Mouse (Mus musculus): ENCODE measurements around the gene Tsc22d1.

The Tsc22d1 gene

GRCm38 (mm10) chr14:76442160-76442559 is 27.4 kb downstream of the Tsc22d1 start:
- DNase-seq (ENCODE audit: low read depth, low spot score), result no peak

DNA sequence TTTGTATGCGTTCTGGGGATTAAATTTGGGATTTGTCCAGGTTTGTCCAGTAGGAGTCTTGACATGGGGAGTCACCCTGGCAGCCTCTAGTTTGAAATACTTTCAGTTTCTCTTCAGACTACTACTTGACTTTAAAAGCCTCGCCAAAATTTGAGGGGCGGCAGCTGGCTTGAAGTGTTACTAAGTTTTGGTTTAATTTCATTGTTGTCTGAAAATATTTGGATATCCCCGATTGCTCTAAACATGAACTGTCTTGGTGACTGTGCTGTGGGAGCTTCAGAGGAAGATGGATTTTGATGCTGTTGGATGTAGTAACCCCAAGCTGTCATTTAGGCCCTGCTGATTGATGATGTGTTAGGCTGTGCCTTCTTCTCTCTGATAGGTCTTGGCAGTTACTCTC is 34.2 kb downstream of the Tsc22d1 start:
- DNase-seq (ENCODE audit: low read depth, low spot score), result no peak

GRCm38 (mm10) chr14:76451011-76451410 is 36.2 kb downstream of the Tsc22d1 start:
- DNase-seq (ENCODE audit: low read depth, low spot score), result no peak

DNA sequence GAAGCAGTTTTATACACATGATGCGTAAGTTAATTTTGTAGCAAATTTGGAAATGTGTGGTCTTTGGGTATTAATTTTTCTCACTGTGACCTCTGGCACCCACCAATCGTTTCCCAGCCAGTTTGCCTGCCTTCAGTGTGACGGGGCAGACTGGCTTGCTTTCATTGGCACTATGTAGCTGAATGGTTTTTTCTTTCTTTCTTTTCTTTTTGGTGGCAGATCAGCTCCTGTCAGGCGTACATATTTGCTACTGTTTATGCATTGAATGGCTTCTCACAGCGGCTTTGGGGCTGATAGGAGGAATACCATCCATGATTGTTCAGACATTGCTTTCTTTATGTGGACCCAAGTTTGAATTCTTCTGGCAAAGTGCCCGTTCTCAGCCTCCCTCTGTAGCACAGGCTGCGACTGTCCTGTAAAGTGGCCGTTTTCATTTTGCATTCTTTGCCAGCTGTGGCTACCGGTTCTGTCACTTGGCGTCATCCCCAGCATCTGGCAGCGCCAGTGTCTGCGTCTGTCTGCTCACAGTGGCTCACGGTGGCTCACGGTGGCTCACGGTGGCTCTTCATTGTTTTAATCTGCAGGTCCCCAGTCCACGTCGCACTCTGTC is 38.1 kb downstream of the Tsc22d1 start:
- no peak for DNase-seq (ENCODE audit: low read depth, low spot score)

GRCm38 (mm10) chr14:76454673-76455072 is 39.9 kb downstream of the Tsc22d1 start:
- peak; percentile 12 for DNase-seq (ENCODE audit: low read depth, low spot score)

DNA sequence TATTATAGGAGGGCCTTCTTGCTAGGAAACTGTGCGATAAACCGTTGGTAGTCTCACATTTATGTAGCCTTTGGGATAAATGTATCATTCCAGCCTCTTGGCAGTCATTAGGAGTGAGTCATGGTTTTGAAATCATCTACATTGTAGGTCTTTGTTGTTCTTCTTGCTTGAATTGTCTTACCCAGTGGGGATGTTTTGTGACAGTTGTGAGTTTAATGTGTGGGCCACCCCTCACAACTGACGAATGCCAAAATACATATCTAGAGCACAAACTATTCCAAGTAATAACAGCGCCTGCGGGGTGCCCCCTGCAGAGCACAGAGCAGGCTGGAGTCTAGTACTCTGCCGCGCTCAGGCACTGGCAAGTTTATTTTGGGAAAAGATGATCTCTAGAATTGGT is 40.4 kb downstream of the Tsc22d1 start:
- DNase-seq (ENCODE audit: low read depth, low spot score), result no peak

GRCm38 (mm10) chr14:76457696-76458095 is 42.9 kb downstream of the Tsc22d1 start:
- DNase-seq (ENCODE audit: low read depth, low spot score), result no peak

DNA sequence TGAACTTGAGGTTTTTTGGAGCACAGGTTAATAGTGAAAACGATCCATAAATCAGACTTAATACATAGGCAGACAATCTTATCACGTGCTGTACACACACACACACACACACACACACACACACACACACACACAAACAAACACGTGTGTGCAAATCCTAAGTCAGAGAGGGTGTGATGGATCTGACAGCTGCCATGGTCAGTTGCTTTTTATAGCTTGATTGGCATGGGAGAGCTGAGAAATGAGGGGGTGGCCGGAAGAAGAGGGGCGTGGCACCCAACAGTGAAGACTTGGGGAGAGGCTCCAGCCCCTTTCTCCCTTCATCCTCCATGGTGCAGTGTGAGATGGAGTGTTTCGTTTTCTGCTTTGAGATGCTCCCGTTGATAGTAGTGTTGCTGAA is 45.4 kb downstream of the Tsc22d1 start:
- DNase-seq (ENCODE audit: low read depth, low spot score), result no peak

DNA sequence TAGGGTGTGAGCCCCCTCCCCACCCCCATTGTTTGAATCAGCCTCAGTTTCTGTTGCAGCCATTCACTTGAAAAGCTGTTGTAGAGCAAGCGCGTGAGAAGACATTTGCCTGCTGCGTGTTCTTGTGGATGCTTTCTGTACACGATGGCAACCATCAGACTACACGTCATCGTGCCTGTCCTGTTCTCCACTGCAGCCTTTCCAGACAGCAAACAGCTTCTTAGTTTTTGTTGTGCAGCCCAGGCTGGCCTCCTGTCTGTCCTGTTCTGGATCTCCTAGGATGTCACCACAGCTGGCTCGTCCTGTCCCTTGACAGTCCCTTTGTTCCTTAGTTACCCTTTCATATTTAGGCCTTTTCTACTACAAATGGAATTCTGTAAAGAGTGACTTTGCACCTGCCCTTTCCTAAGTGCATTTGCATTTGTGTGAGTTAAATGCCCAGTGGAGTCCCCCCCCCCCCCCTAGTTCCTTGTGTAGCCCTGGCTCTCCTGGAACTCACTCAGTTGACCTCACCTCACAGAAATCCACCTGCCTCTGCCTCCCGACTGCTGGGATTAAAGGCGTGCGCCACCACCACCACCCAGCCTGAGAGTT is 46.5 kb downstream of the Tsc22d1 start:
- DNase-seq (ENCODE audit: low read depth, low spot score), result no peak

- no peak for DNase-seq (ENCODE audit: low read depth, low spot score)
Measured at GRCm38 (mm10) chr14:76463414-76464098, 48.8 kb downstream of the Tsc22d1 start.

- DNase-seq (ENCODE audit: low read depth, low spot score), result no peak
Measured at GRCm38 (mm10) chr14:76464967-76465366, 50.2 kb downstream of the Tsc22d1 start.

DNA sequence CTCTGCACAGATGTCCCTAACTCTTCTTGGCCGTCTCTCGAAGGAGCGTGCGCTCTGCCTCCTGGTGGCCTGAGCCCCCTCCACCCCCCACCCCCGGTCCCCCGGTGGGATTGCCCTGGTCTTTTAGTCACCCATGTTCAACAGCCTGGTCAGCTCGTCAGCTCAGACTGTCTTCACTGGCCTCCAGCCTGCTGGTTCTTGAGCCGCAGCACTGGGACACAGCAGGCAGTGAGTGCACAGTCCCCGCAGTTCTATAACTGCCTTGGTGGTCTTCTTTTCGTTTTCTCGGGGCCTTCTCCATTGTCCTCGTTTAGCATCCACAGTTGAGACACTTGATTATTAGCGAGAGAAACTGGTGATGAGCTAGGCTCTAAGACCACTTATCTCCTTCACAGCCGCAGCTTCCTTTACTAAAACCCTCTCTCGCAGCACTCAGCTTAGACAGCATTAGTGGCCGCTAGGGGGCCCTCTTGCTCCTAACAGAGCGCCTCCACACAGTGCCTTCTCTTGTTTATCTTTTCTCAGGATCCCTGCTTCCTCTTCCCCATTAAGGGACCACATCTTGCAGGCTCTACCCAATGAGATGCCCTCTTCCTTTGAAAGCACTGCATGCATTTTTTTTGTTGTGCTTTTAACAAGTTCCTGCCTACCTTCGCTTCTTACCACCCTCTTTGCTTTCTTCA is 52.0 kb downstream of the Tsc22d1 start:
- DNase-seq (ENCODE audit: low read depth, low spot score), result no peak

DNA sequence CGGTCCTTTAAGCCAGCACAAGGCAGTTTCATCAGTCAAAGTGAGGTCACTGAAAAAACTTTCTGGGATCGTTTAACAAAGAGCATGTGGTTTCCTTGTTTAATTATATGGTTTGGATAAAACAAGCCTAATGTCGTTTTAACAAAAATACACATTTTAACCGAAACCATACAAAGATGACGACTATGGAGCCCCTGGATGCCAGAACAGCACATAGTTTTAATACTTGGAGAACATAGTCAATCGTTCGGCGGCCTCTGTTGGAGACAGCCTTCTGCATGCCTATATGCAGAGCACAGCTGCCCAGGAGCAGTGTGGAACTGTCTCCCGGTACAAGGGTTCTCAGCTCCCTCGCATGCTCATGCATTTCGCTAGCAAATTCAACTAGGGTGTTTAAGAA is 53.2 kb downstream of the Tsc22d1 start:
- no peak for DNase-seq (ENCODE audit: low read depth, low spot score)

DNA sequence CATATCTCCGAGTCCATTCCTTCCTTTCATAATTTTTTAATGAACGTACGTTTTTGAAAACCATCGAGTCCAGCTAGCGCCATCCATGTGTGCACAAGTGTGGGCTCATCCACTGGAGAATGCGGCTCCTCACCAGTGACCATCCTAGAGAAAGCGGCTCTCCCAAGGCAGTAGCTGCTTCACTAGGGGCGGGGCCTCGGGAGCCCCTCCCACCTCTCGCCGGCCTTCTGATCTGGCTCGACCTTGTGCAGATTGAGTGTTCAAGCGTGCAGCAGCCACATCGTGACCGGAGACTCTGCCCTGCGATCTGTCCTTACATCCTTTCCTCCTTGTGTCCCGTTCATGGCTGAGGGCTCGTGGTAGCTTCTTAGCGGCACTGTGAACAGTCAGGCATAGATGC is 56.5 kb downstream of the Tsc22d1 start:
- DNase-seq (ENCODE audit: low read depth, low spot score), result no peak

- DNase-seq (ENCODE audit: low read depth, low spot score), result no peak
Measured at GRCm38 (mm10) chr14:76472487-76472886, 57.7 kb downstream of the Tsc22d1 start.

- DNase-seq (ENCODE audit: low read depth, low spot score), result peak; percentile 39
Measured at GRCm38 (mm10) chr14:76473404-76473803, 58.6 kb downstream of the Tsc22d1 start.

DNA sequence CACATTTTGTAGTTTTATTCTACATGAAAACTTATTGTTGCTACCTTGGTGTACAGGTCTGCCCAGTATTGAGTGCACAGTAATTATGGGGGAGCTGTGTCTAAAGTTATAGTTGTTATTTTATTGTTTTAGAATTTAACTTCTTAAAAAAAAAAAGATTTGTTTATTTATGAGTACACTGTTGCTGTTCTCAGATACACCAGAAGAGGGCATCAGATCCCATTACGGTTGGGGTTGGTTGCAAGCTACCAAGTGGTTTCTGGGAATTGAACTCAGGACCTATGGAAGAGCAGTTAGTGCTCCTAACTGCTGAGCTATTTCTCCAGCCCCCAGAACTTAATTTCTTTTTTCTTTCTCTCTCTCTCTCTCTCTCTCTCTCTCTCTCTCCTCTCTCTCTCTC is 59.4 kb downstream of the Tsc22d1 start:
- DNase-seq (ENCODE audit: low read depth, low spot score), result no peak

GRCm38 (mm10) chr14:76476770-76477169 is 62.0 kb downstream of the Tsc22d1 start:
- DNase-seq (ENCODE audit: low read depth, low spot score), result no peak

- no peak for DNase-seq (ENCODE audit: low read depth, low spot score)
Measured at GRCm38 (mm10) chr14:76478076-76478475, 63.3 kb downstream of the Tsc22d1 start.

DNA sequence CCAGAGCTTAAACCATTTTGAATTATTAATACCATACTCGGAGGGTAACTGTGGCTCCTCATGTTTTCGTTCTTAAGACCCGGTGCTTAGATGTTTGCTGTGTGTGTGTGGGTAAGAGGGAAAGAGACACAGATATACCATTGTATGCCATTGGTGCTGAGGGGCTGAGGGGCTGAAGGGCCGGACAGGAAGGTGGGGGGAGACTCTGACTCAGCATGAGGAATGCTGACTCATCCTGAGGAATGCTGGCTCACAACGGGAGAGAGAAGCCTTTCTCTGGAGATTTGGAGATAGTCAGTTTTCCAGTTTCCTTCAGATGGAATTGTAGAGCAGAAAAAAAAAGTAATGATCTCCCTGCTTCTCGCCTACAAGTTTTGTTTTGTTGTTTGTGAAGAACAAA is 63.9 kb downstream of the Tsc22d1 start:
- DNase-seq (ENCODE audit: low read depth, low spot score), result no peak

- DNase-seq (ENCODE audit: low read depth, low spot score), result peak; percentile 28
Measured at GRCm38 (mm10) chr14:76479867-76480266, 65.1 kb downstream of the Tsc22d1 start.

GRCm38 (mm10) chr14:76480507-76480906 is 65.7 kb downstream of the Tsc22d1 start:
- no peak for DNase-seq (ENCODE audit: low read depth, low spot score)

DNA sequence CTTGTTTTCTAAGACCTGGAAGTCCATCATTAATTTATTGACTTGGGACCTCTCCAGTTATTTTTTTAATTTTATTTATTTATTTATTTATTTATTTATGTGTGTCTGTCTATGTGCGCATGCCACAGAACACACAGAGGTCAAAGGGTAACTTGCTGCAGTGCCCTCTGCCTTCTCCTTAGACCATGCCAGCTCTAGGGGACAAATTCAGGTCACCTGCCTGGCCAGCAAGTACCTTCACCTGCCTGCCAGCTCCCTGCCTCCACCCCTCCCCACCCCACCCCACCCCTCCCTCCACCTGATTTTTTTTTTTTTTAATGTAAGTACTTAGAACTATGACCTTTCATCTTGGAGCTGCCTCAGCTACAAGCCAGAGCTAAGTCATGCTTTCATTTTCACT is 68.9 kb downstream of the Tsc22d1 start:
- no peak for DNase-seq (ENCODE audit: low read depth, low spot score)

Data from brain, embryonic 18.5 days (tissue).